Comparison of ENCODE assay signal across 22 mouse cellular contexts in genomic region chr6:142529680-142530079, GRCm38 (mm10). TPM values are rescaled to one million over a fixed set of nuclear protein-coding genes. Genes with fewer than 3 reads are reported as not detected.
"Had no signal": no experiment of that assay in that cellular context is flagged by ENCODE, and none has a peak within 500 bp of the region (broad histone marks: within the 10 kb centered on the region; RNA-seq: fewer than 3 reads in every experiment).

No protein-coding gene starts in this region.

- H3K27me3 ChIP-seq: limb, embryonic 13.5 days; liver, embryonic 12.5 days; liver, embryonic 15.5 days; lung, embryonic 15.5 days; megakaryocyte, embryonic 14.5 days; neural tube, embryonic 12.5 days; neural tube, embryonic 15.5 days had no signal

- H3K36me3 ChIP-seq: limb, embryonic 10.5 days; limb, embryonic 13.5 days; liver, embryonic 12.5 days; liver, embryonic 15.5 days; lung, embryonic 15.5 days; midbrain, embryonic 10.5 days; neural tube, embryonic 12.5 days; neural tube, embryonic 15.5 days had no signal

- H3K27ac ChIP-seq: layer of hippocampus, adult 2 months; limb, embryonic 10.5 days; limb, embryonic 13.5 days; liver, embryonic 15.5 days; midbrain, embryonic 10.5 days; neural tube, embryonic 12.5 days; neural tube, embryonic 15.5 days had no signal

- H3K9ac ChIP-seq: limb, embryonic 13.5 days; liver, embryonic 12.5 days; liver, embryonic 15.5 days; lung, embryonic 15.5 days; neural tube, embryonic 12.5 days; neural tube, embryonic 15.5 days had no signal

- DNase-seq: layer of hippocampus, adult 9-11 months; liver; lung, adult 18-20 months; midbrain, embryonic 14.5 days; right cerebral cortex, adult 18-20 months; right cerebral cortex, postnatal 14 days; right cerebral cortex, postnatal 4 days; thymus, adult 2 months; thymus, postnatal 25 days had no signal

- H3K9me3 ChIP-seq: limb, embryonic 10.5 days; limb, embryonic 13.5 days; liver, embryonic 12.5 days; liver, embryonic 15.5 days; lung, embryonic 15.5 days; midbrain, embryonic 10.5 days; neural tube, embryonic 12.5 days; neural tube, embryonic 15.5 days had no signal

- H3K4me1 ChIP-seq: limb, embryonic 10.5 days; midbrain, embryonic 10.5 days; neural tube, embryonic 12.5 days; neural tube, embryonic 15.5 days had no signal

- H3K4me3 ChIP-seq: layer of hippocampus, adult 2 months; limb, embryonic 10.5 days; limb, embryonic 13.5 days; liver, embryonic 12.5 days; liver, embryonic 15.5 days; lung, embryonic 15.5 days; megakaryocyte, embryonic 14.5 days; midbrain, embryonic 10.5 days; neural tube, embryonic 12.5 days; neural tube, embryonic 15.5 days had no signal

- H3K4me2 ChIP-seq: limb, embryonic 13.5 days; liver, embryonic 15.5 days; lung, embryonic 15.5 days; neural tube, embryonic 12.5 days; neural tube, embryonic 15.5 days had no signal

RNA-seq across cellular contexts. Expression of gene Gys2, which starts 56.8 kb away (rescaled TPM):
- total RNA-seq: left cerebral cortex, adult 18-20 months; left cerebral cortex, postnatal 25 days had no signal
- polyA plus RNA-seq: limb, embryonic 10.5 days; limb, embryonic 13.5 days; midbrain, embryonic 14.5 days; neural tube, embryonic 15.5 days; stomach, embryonic 14.5 days had no signal
